Mouse (Mus musculus): ENCODE data around the gene Wee1.
"Not testable (repeated sequence)": the region's sequence is repeated elsewhere in the genome, so short reads cannot be mapped to it uniquely, and the experiment has no call there.

Gene Wee1

DNA sequence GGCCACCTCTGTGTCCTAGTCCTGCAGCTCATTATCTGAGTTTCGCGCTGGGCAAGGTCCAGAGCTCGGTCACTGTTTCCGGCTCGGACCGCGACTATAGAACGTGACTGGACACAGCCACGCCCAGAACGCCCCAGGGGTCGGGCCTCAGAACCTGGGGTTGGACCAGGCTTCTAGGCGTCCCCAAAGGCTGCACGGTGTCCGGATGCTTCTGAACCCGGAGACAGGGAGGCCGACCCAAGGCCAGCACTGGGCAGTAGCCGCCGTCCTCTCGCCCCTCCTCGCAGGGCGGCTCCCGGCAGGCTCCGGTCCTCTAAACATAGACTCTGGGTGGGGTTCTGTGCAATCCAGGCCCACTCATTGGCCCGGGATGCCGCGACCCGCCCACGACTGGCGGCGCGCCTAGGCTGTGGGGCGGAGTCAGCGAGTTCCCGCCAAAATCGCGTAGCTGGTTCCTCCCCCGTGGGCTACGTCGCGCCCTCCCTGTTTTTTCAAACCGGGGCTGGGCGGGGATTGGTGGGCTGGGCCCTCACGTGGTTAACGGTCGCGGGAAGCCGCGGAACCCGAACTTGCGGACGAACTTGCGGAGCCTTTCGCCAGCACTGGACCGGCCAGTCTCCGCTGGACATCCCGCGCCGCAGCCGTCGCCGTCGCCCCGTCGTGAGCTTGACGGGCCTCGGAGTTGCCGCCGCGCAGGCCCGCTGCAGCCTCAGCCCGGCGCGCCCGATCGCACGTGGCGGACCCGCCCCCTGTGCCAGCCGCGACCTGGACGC, at the start of gene Wee1:
TSS of gene Wee1 (plus strand) at position 531 of the 773 bp plus-strand sequence.
- DNase-seq: peak; percentile 99

DNA sequence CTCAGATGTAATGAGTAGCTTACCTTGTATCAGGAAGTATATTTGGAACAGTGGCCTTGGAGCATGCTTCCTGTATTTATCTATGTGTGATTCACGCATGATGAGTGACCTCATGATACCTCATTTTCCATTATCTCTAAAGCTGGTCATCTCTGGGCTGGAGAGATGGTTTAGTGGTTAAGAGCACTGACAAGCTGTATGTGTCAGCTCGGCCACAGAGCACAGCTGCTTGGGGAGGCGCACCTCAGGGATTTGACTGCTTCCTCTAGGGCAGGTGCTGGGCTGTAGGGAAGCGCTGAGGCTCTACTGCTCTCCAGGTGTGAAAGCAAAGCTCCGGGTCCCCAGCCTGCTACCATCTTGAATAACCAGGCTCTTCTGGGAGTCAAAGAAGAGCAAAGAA, 43.7 kb upstream of the Wee1 start:
- no peak for DNase-seq

DNA sequence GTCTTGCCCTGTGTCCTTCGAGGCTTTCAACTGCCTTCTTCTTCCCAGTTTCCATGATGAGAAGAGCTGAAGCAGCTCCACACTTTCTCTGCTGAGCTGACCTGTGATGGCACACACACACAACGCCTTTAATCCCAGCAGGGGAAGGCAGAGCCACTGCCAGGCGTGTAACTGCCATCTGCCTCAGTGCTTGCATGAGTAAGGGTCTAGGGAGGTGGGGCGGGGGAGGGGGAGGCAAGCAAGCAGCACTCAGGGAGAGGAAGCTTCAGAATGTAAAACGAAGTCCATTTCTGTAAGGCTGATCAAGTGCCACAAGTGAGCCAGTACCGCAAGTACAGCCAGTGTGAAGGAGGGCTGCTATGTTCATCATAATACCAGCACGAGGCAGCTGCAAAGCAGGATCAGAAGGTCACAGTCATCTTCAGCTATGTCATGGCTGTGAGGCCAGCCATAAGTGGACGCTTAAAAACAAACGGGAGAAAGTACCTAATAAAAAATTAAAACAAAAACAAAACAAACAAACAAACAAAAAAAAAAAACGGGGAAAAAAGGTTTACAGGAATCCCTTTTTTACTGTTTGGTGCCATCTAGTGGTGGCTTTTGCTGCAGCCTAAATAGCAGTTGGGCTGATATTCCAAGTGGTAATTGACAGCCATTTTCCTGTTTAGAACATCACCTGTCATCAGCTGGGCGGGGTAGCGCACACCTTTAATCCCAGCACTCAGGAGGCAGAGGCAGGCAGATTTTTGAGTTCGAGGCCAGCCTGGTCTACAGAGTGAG, 38.3 kb upstream of the Wee1 start:
- DNase-seq: peak in 1 of 2 experiments; percentile 67

DNA sequence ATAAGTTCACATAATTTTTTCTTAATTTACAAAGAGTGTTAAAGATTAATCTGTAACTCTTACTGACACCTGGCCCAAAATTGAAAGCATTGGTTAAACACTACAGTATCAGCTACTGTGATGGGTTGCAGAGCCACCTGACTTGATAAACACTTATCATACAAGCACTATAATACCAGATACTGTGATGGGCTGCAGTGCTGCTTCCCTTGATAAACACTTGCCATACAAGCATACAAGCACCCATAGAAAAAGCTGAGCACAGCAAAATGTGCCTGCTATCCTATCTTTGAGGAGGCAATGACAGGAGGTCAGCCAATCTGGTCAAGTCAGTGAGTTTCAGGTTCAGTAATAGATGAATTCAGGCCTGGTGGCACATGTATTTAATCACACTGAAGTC, 36.6 kb upstream of the Wee1 start:
- no peak for DNase-seq

DNA sequence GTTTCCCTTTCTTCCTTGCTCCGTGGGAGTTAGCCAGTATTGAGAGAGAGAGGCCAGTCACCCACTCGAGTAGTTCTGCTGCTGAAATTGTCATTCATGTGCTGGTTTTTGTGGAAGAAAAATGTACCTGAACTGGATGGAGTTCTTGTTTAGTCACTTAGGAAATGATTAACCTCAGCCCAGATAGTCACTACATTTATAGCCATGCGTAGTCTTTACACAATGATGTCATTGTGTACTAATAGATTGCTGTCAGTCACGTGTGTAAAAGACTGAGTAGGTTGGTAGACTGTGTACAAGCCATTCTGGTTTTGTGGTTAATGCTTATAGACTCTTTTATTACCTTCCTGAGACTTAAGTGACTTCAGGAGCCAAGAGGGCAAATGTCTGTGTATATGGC, 33.9 kb upstream of the Wee1 start:
- DNase-seq: peak in 1 of 2 experiments; percentile 33

DNA sequence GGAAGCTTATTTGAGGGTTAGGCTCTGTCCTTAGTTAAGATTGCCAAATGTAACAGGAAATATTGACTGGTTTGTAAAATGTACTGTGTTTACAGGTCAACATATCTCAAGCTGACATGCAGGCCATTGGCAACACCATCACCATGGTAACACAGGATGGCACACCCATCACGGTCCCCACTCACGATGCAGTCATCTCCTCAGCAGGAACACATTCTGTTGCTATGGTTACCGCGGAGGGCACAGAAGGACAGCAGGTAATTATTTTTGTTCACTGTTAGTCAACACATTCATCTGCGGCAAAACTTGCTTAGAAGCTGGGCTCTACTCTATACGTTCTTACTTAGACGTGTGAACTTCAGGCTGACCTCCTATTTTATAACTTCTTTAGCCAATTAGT, 30.2 kb upstream of the Wee1 start:
- DNase-seq: no peak

DNA sequence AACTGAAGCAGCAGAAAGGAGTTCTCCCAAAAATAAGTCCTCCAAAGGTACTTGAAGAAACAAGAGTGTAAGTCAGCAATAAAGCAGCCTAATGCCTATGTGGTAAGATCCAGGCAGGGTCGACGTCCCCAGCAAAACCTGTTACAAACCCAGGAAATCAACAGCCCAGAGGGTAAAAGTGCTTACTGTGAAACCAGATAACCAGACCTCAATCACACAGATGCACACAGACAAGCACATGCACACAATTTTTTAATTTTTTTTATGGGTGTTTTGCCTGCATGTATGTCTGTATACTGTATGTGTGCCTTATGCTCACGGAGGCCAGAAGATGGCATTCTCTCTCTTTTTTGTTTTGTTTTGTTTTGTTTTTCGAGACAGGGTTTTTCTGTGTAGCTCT, 25.5 kb upstream of the Wee1 start:
- no peak for DNase-seq

DNA sequence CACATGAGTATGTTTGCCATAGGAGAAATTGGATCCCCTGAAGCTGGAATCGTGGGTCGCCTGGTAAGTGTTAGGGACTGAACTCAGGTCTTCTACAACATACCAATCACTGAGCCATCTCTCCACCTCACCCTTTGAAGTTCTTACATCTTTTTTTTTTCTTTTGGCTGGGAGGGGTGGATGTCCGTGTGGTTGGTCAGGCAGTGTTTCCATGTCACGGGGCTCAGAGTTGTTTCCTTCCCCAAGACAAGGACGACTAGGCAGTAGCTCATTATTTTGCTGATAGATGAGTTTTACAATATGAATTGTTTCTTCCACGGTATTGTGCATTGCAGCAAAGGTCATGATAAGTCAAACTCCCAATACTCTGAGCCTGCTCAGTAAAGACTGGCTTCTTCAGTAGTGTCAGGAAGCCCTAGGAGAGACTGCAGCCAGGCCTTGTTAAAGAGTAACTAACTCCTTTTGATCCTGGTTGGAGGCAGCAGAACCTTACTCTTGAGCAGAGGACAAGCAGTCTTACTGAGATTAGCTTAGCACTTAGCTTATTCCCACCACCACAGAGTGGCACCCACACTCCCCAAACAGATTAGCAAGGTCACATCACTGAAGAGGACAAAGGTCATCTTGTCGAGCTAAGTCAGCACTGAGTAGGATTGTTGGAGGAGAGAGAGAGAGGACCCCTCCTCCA, 24.6 kb upstream of the Wee1 start:
- DNase-seq: peak; percentile 74 to 89

- DNase-seq: no peak
Measured at GRCm38 (mm10) chr7:110100854-110101253, 21.0 kb upstream of the Wee1 start.

- DNase-seq: no peak
Measured at GRCm38 (mm10) chr7:110101266-110101665, 20.6 kb upstream of the Wee1 start.

DNA sequence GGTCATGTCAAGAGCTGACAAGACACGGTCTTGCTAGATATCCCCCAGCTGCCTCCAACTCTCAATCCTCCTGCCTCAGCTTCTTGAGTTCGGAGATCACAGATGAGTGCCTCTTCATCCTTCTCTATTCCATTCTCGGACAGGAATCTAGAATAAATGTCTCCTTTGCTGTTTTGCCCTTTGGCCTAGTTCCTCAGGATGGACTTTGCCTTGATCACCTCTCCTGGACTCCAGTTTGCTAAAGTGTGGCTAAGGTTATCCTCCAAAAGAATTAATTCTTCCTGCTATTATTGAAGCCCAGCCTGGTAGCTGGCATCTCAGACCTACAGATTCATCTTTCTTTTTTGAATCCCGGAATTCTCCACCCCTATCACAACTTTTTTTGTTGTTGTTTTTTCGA, 16.8 kb upstream of the Wee1 start:
- peak; percentile 63 to 77 for DNase-seq

DNA sequence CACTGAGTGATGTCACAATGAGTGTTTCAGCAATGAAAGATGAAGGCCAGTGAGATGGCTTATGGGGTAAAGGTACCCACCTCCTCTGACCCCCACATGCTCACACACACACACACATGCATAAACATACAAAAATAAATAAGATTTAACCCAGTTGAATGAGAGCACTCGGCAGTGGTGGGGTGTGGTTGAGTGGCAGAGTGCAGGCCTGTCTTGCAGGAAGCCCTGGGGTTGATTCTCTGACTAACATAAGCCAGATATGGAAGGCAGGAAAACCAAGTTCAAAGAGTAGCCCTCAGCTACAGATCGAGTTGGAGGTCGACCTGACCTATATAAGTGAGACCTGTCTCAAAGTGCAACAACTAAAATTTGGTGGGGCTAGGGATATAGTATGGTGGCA, 15.2 kb upstream of the Wee1 start:
- DNase-seq: no peak

- DNase-seq: not testable (repeated sequence)
Measured at GRCm38 (mm10) chr7:110108524-110108923, 13.3 kb upstream of the Wee1 start.

- DNase-seq: peak in 1 of 2 experiments; percentile 51
Measured at GRCm38 (mm10) chr7:110108967-110109610, 12.8 kb upstream of the Wee1 start.

DNA sequence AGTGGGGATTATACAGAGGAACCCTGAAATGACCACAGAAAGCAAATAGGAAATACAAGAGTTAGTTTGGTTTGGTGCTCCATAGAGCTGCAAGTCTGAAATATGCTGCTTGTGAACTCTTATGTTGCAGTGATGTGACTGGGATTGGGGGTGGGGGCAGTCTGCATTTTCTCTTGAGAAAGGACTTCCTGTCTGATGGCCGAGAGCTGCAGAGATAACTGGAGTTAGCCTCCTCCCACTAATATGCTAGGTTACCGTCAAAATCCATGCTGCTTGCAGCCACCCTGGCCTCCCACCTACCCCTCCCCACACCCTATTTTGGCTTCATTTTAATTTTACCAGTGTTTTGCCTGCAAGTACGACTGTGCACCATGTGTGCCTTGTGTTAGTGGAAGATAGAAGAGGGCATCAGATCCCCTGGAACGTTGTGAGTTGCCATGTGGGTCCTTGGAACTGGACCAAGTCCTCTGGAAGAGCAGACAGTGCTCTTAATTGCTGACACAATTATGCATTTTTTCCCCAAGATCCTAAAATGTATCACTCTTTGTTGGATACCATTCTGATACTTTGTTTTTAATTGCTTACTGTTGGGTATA, 11.7 kb upstream of the Wee1 start:
- no peak for DNase-seq

DNA sequence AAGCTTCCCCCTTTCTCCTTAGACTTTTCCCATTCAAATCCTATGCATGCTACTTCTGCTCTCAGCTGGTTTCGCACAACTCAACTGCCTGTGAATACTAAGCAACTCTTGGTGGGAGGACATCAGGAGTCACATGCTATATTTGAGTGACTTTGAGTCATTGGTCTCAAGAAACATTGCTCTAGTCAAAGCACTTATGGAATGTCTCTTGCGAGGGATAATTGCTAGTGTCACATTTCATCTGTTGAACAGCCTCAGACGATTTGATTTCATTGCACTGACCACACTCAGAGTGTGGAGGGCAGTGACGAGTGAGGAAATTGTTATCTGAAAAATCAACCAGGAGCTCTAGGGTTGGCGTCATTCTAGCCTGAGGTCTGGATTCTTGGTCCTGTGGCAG, 7.1 kb upstream of the Wee1 start:
- DNase-seq: no peak

- DNase-seq: peak; percentile 64 to 69
Measured at GRCm38 (mm10) chr7:110116731-110117291, 5.0 kb upstream of the Wee1 start.

- DNase-seq: no peak
Measured at GRCm38 (mm10) chr7:110118448-110118847, 3.4 kb upstream of the Wee1 start.

- no peak for DNase-seq
Measured at GRCm38 (mm10) chr7:110120157-110120784, 1.6 kb upstream of the Wee1 start.

DNA sequence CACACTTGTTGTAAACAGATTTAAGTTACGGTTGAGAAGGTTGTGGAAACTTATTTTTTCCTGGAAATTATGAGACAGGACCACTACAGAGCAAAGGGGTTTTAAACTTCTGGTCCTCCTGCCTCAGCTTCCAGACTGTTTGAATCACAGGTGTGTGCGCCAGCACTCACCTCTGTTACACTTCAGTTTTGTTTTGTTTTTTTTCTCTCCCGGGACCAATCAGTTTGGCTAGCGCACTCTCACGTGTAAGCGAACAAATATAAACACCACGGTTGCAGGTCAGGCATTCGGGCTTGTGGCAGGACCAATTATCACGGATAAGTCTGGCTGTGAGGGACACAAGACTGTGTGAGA, 707 bp upstream of the Wee1 start:
- no peak for DNase-seq

- DNase-seq: no peak
Measured at GRCm38 (mm10) chr7:110122289-110122564, 381 bp downstream of the Wee1 start.
